Mouse (Mus musculus) adrenal gland, adult 18-20 months (tissue): ENCODE results near the gene Chit1. TPM values are rescaled to one million over a fixed set of nuclear protein-coding genes. Genes with fewer than 3 reads are reported as not detected.

ENCODE experiments used
- total RNA-seq, 2 experiments: library from RNA; stranded (reverse); gene quantifications; 1 replicate in 1 of 2; 2 replicates in 1 of 2; pipeline ENCODE4 v1.2.3; 2021

The Chit1 gene
- total RNA-seq, 2 experiments from 2014 or later = not detected

Other genes starting within 250 kb of the Chit1 start
- 1 to 10 TPM; 1.0 to 1.4 TPM for gene Optc, start 203.2 kb upstream of the Chit1 start, total RNA-seq
- gene Prelp, start 189.8 kb upstream of the Chit1 start, total RNA-seq = 10 to 100 TPM; 43.0 to 91.5 TPM
- 1 to 10 TPM; 6.7 to 9.6 TPM for gene Fmod, start 74.0 kb upstream of the Chit1 start, total RNA-seq
- 10 to 100 TPM; 23.1 to 32.7 TPM for gene Btg2, start 32.1 kb upstream of the Chit1 start, total RNA-seq
- 1 to 10 TPM; 1.2 to 1.7 TPM for gene Chil1, start 70.9 kb downstream of the Chit1 start, total RNA-seq
- gene Mybph, start 82.2 kb downstream of the Chit1 start, total RNA-seq = under 1 TPM in 1 of 2 experiments, not detected in 1; 0.16 TPM
- 100 to 1,000 TPM; 111 to 130 TPM for gene Adora1, start 124.2 kb downstream of the Chit1 start, total RNA-seq
- not detected for gene Myog, start 178.7 kb downstream of the Chit1 start, total RNA-seq
- 1 to 10 TPM; 1.4 TPM for gene Ppfia4, start 221.7 kb downstream of the Chit1 start, total RNA-seq